Mouse (Mus musculus) hindbrain, embryonic 11.5 days (tissue): ENCODE measurements around the gene Dennd2d. TPM values are rescaled to one million over a fixed set of nuclear protein-coding genes. Genes with fewer than 3 reads are reported as not detected.

ENCODE experiments used
- ATAC-seq: fragments of 200-750 bp; cut with Nextera tagmentation; 2 replicates; pipeline ENCODE4 v1.8.0; 2017; ENCODE audit warnings: mild to moderate bottlenecking, moderate TSS enrichment, moderate library complexity; ENCODE audit not compliant: low FRiP score
- DNase-seq: peaks from one replicate; pipeline ENCODE4 v3.0.0-alpha.2; 2015; ENCODE audit warnings: low spot score
- H3K27ac ChIP-seq: fragments of 300-500 bp; sonication (generic); 2 replicates; pipeline ENCODE4 v1.5.1; 2014; ENCODE audit warnings: mild to moderate bottlenecking, low read depth, low read length
- H3K27me3 ChIP-seq: fragments of 300-500 bp; sonication (generic); 2 replicates; pipeline ENCODE4 v1.6.1; 2014; ENCODE audit warnings: mild to moderate bottlenecking, low read length, moderate library complexity, mixed read lengths; ENCODE audit not compliant: control insufficient read depth, insufficient read depth
- H3K36me3 ChIP-seq: fragments of 300-500 bp; sonication (generic); 2 replicates; pipeline ENCODE4 v1.6.1; 2014; ENCODE audit warnings: mild to moderate bottlenecking, low read length, moderate library complexity, mixed read lengths; ENCODE audit not compliant: control insufficient read depth, insufficient read depth
- H3K4me1 ChIP-seq: fragments of 300-500 bp; sonication (generic); replicated peaks from 2 replicates; pipeline ENCODE4 v1.6.1; 2014; ENCODE audit warnings: low read length, mixed read lengths; ENCODE audit not compliant: control insufficient read depth, insufficient read depth
- H3K4me2 ChIP-seq: fragments of 300-500 bp; sonication (generic); replicated peaks from 2 replicates; pipeline ENCODE4 v1.6.1; 2014; ENCODE audit warnings: mild to moderate bottlenecking, low read depth, low read length
- H3K4me3 ChIP-seq: fragments of 300-500 bp; sonication (generic); 2 replicates; pipeline ENCODE4 v1.5.1; 2014; ENCODE audit warnings: low read depth, low read length
- H3K9ac ChIP-seq: fragments of 300-500 bp; sonication (generic); 2 replicates; pipeline ENCODE4 v1.6.1; 2014; ENCODE audit warnings: low read depth, low read length
- H3K9me3 ChIP-seq: fragments of 300-500 bp; sonication (generic); 2 replicates; pipeline ENCODE4 v1.6.1; 2016; ENCODE audit warnings: low read length; ENCODE audit not compliant: control insufficient read depth
- WGBS: fragments of 180-500 bp; shearing (Covaris S2); extraction: QIAGEN DNeasy Blood & Tissue Kit; methylation state at CpG from one replicate; pipeline ENCODE4 v1.1.7; 2014; 5-methylcytosine and 5-hydroxymethylcytosine counted together
- polyA plus RNA-seq: library from polyadenylated mRNA; unstranded; fragments of >200 nt; fragmentation: Nextera tagmentation; extraction: Ambion mirVana; gene quantifications from 2 replicates; pipeline ENCODE4 v1.2.1, GENCODE M21; 2014

Gene Dennd2d
- polyA plus RNA-seq, 1 experiment from 2014 or later = 0.29 TPM

GRCm38 (mm10) chr3:106493202-106493601, 11.0 kb downstream of the Dennd2d start:
- Histone ChIP-seq H3K9me3 (no peaks in the 10 kb centered on the region), H3K9ac (no peak overlapping the region), H3K27me3 (no peaks in the 10 kb centered on the region), H3K4me3 (no peak overlapping the region), H3K36me3 (no peaks in the 10 kb centered on the region), H3K4me1 (no peaks in the 10 kb centered on the region), H3K27ac (no peak overlapping the region), H3K4me2 (no peak overlapping the region)
- WGBS = 91% methylated on average over 8 of the region's 8 CpGs
- DNase-seq (no peak), ATAC-seq (no peak)

GRCm38 (mm10) chr3:106493882-106494281, 11.7 kb downstream of the Dennd2d start:
- no peak overlapping the region for H3K4me2 ChIP-seq
- no peaks in the 10 kb centered on the region for H3K27me3 ChIP-seq
- H3K9ac ChIP-seq = no peak overlapping the region
- 84% methylated on average over 3 of the region's 3 CpGs for WGBS
- H3K36me3 ChIP-seq = no peaks in the 10 kb centered on the region
- H3K4me3 ChIP-seq = no peak overlapping the region
- no peaks in the 10 kb centered on the region for H3K9me3 ChIP-seq
- no peaks in the 10 kb centered on the region for H3K4me1 ChIP-seq
- ATAC-seq = no peak
- H3K27ac ChIP-seq = no peak overlapping the region
- DNase-seq = no peak

GRCm38 (mm10) chr3:106494417-106494950, 12.3 kb downstream of the Dennd2d start:
- H3K27me3 ChIP-seq = no peaks in the 10 kb centered on the region
- ATAC-seq (no peak), DNase-seq (no peak)
- H3K9ac ChIP-seq = no peak overlapping the region
- no peak overlapping the region for H3K4me2 ChIP-seq
- no peaks in the 10 kb centered on the region for H3K36me3 ChIP-seq
- WGBS = 88% methylated on average over 1 of the region's 1 CpGs
- no peaks in the 10 kb centered on the region for H3K9me3 ChIP-seq
- no peaks in the 10 kb centered on the region for H3K4me1 ChIP-seq
- H3K4me3 ChIP-seq = no peak overlapping the region
- H3K27ac ChIP-seq = no peak overlapping the region

- DNase-seq = no peak
- Histone ChIP-seq H3K27me3 (no peaks in the 10 kb centered on the region), H3K36me3 (no peaks in the 10 kb centered on the region), H3K4me2 (no peak overlapping the region), H3K9ac (no peak overlapping the region), H3K27ac (no peak overlapping the region), H3K4me3 (no peak overlapping the region), H3K4me1 (no peaks in the 10 kb centered on the region), H3K9me3 (no peaks in the 10 kb centered on the region)
- ATAC-seq = no peak
- WGBS = 94% methylated on average over 1 of the region's 1 CpGs
Measured at GRCm38 (mm10) chr3:106495346-106496044, 13.3 kb downstream of the Dennd2d start.

GRCm38 (mm10) chr3:106496045-106496721, 14.0 kb downstream of the Dennd2d start:
- H3K27ac ChIP-seq = no peak overlapping the region
- WGBS = 78% methylated on average over 4 of the region's 4 CpGs
- no peak for DNase-seq
- no peak for ATAC-seq
- H3K9ac ChIP-seq = no peak overlapping the region
- no peaks in the 10 kb centered on the region for H3K36me3 ChIP-seq
- H3K9me3 ChIP-seq = no peaks in the 10 kb centered on the region
- H3K27me3 ChIP-seq = no peaks in the 10 kb centered on the region
- H3K4me1 ChIP-seq = no peaks in the 10 kb centered on the region
- H3K4me2 ChIP-seq = no peak overlapping the region
- H3K4me3 ChIP-seq = no peak overlapping the region

- H3K27ac ChIP-seq = no peak overlapping the region
- H3K4me3 ChIP-seq = no peak overlapping the region
- WGBS = 81% methylated on average over 3 of the region's 3 CpGs
- H3K9me3 ChIP-seq = no peaks in the 10 kb centered on the region
- H3K27me3 ChIP-seq = no peaks in the 10 kb centered on the region
- no peak for ATAC-seq
- no peak for DNase-seq
- no peaks in the 10 kb centered on the region for H3K4me1 ChIP-seq
- H3K36me3 ChIP-seq = no peaks in the 10 kb centered on the region
- H3K9ac ChIP-seq = no peak overlapping the region
- no peak overlapping the region for H3K4me2 ChIP-seq
Measured at GRCm38 (mm10) chr3:106496996-106497395, 14.8 kb downstream of the Dennd2d start.

- Histone ChIP-seq H3K36me3 (0 out of 2 replicates have a peak, but pooled peaks cover 2% of the 10 kb centered on the region), H3K27ac (no peak overlapping the region), H3K9ac (no peak overlapping the region), H3K4me2 (no peak overlapping the region), H3K4me1 (no peaks in the 10 kb centered on the region), H3K4me3 (no peak overlapping the region), H3K27me3 (no peaks in the 10 kb centered on the region), H3K9me3 (no peaks in the 10 kb centered on the region)
- ATAC-seq = no peak
- 93% methylated on average over 2 of the region's 2 CpGs for WGBS
- no peak for DNase-seq
Measured at GRCm38 (mm10) chr3:106500510-106500909, 18.3 kb downstream of the Dennd2d start.

GRCm38 (mm10) chr3:106502892-106503291, 20.7 kb downstream of the Dennd2d start:
- no peak for DNase-seq
- H3K36me3 ChIP-seq = 0 out of 2 replicates have a peak, but pooled peaks cover 2% of the 10 kb centered on the region
- H3K4me1 ChIP-seq = no peaks in the 10 kb centered on the region
- 98% methylated on average over 2 of the region's 2 CpGs for WGBS
- ATAC-seq = no peak
- no peak overlapping the region for H3K9ac ChIP-seq
- no peak overlapping the region for H3K27ac ChIP-seq
- H3K4me3 ChIP-seq = no peak overlapping the region
- no peaks in the 10 kb centered on the region for H3K27me3 ChIP-seq
- no peak overlapping the region for H3K4me2 ChIP-seq
- no peaks in the 10 kb centered on the region for H3K9me3 ChIP-seq

GRCm38 (mm10) chr3:106510669-106511068, 28.5 kb downstream of the Dennd2d start:
- H3K27ac ChIP-seq = no peak overlapping the region
- no peak overlapping the region for H3K4me2 ChIP-seq
- no peaks in the 10 kb centered on the region for H3K9me3 ChIP-seq
- H3K4me3 ChIP-seq = no peak overlapping the region
- H3K9ac ChIP-seq = no peak overlapping the region
- ATAC-seq (no peak), DNase-seq (no peak)
- H3K36me3 ChIP-seq = no peaks in the 10 kb centered on the region
- H3K27me3 ChIP-seq = no peaks in the 10 kb centered on the region
- no peaks in the 10 kb centered on the region for H3K4me1 ChIP-seq
- 89% methylated on average over 1 of the region's 1 CpGs for WGBS
